Mouse (Mus musculus): ENCODE measurements around the gene Mgat5b.

Mgat5b gene

GRCm38 (mm10) chr11:116974341-116974740 is 55.7 kb downstream of the Mgat5b start:
- CTCF ChIA-PET: no interaction called here

GRCm38 (mm10) chr11:116980313-116980712 is 61.6 kb downstream of the Mgat5b start:
- CTCF ChIA-PET: no interaction called here

- CTCF ChIA-PET: no interaction called here
Observed at GRCm38 (mm10) chr11:116982543-116982942, 63.9 kb downstream of the Mgat5b start.

GRCm38 (mm10) chr11:116985504-116986385 is 67.1 kb downstream of the Mgat5b start:
- CTCF ChIA-PET: interaction anchor here (0.6 kb wide), 2 partner anchors 193 to 1537 kb away, joined by 3 read pairs; no protein-coding TSS in a partner anchor

DNA sequence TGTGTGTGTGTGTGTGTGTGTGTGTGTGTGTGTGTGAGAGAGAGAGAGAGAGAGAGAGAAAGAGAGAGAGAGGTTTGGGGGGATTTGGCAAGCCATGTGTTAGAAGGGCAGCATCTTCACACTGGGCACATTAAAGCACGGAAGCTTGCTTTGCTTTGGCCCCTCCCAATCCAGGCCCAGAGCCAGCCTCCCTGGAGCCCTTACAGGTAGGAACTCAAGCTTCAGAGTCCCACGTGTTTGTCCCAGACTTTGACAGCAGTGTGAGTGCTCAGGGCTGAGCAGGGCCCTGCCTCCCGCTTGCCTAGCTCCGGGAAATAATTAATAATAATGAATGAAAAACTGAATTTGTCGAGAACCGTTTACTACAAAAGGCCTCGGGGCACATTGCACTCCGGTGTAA is 69.5 kb downstream of the Mgat5b start:
- CTCF ChIA-PET: no interaction called here

GRCm38 (mm10) chr11:116990231-116990630 is 71.6 kb downstream of the Mgat5b start:
- CTCF ChIA-PET: interaction anchor here (0.7 kb wide), 1 partner anchor 1786 kb away, joined by 7 read pairs; no protein-coding TSS in a partner anchor

DNA sequence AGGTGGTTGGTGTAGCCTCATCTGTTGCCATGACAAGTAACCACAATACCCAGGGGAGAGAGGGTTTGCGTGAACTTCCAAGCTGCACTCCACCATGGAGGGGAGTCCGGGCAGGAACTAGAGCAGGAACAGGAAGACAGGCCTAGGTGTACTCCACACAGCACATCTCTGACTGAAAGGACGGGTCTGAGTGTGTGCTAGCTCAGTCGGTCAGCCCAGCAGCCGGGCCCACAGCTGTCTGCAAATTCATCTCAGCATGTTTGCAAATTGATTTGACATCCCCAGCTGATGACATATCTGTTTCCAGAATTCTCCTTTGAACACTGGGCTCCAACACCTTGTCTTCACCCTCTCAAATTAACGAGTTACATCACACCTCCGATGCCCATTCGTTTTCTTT is 72.7 kb downstream of the Mgat5b start:
- CTCF ChIA-PET: no interaction called here

GRCm38 (mm10) chr11:116991964-116992363 is 73.3 kb downstream of the Mgat5b start:
- CTCF ChIA-PET: no interaction called here

DNA sequence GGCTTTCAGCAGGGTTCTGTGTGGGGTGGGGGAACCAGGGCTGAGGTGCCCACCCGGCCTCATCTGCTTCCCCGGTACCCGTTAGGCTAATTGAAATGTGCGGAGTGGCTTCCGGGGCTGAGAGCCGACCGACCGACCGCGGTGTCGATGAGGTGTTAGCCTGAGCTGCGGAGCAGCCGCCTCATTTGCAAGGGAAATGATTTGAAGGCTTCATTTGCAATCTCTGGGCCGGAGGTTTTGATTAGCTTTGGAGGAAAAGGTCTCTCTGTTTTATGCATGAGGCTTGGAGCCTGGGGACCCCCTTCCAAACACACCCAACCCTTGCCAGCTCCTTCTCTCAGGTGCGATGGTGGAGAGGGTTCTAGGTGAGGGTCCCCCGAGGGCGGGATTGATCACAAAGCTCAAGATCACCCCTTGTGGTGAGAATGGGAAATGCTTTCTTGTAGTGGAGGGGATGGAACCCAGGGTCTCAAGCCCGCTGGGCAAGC is 75.5 kb downstream of the Mgat5b start:
- CTCF ChIA-PET: no interaction called here

DNA sequence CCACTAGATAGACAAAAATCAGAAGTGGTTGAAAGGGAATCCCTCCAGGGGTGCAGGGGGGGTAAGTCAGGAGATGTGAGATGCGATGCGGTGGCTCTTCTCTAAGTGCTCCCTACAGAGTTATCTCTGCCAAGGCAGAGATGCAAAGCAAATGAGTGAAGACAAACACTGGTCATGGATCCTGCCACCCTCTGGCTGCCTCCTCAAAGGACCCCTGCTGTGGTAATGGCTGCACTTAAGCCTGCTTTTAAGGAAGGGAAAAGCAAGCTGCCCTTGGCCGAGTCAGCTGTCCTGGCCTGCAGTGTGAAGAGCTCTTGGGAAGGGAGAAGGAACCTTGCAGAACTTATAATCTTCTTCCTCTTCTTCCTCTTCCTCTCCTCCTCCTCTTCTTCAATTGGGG is 78.3 kb downstream of the Mgat5b start:
- CTCF ChIA-PET: no interaction called here

DNA sequence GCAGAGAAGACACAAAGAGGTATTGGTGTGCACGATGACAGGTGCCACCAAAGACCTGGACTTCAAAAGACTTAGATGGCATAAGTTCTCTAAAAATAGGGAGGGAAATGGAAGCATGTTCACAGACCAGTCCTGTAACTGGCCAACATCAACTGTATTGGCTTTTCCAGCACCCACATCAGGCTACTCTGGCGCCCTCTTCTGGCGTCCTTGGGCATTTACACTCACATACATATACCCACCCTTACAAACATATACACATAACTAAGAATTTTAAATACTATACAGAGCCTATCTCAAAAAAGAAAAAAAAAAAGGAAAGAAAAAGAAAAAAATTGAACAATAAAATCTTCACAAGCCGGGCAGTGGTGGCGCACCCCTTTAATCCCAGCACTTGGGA is 80.3 kb downstream of the Mgat5b start:
- CTCF ChIA-PET: no interaction called here

- CTCF ChIA-PET: no interaction called here
Observed at GRCm38 (mm10) chr11:117000219-117000618, 81.6 kb downstream of the Mgat5b start.

GRCm38 (mm10) chr11:117001789-117002188 is 83.1 kb downstream of the Mgat5b start:
- CTCF ChIA-PET: no interaction called here

GRCm38 (mm10) chr11:117003503-117003902 is 84.8 kb downstream of the Mgat5b start:
- CTCF ChIA-PET: interaction anchor here (0.6 kb wide), 1 partner anchor 1061 kb away, joined by 6 read pairs; no protein-coding TSS in a partner anchor

- CTCF ChIA-PET: no interaction called here
Observed at GRCm38 (mm10) chr11:117004277-117004676, 85.6 kb downstream of the Mgat5b start.

DNA sequence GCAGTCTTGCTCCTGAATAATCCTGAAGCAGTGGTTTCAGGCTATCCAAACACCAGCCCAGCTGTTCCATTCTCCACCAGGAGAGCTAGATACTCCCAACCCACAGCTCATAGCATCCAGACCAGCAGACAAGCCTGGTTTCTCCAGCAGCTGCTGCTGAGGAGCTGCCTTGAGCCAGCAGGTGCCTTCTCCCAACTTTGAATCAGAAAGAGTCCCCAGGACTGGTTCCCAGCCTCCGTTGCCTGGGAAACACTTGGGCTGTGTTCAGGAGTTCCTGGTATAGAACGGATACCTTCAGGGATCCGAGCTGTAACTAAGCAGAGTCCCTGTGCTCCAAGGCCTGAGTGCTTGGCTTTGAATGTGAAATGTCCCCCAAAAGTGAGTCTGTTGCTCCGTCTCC is 98.8 kb downstream of the Mgat5b start:
- CTCF ChIA-PET: no interaction called here

DNA sequence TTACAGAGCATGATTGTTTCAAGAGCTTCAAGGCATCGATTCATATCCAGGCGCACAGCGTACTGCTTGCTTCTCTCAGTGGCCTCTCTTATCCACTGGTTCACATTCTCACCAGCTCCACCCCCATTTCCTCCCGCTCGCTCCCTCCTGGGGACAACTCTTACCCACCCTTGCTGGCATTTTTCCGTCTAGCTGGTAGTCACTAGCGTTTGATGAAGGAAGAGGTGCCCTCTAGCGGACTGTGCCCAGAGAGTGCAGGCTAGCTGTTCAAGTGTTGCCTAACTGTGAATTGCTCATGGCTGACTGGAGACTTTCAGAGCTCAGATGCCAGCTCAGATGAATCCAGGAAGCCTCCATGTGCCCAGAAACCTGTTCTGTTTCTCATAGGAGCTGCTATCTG is 99.7 kb downstream of the Mgat5b start:
- CTCF ChIA-PET: interaction anchor here (0.5 to 0.6 kb wide), 2 partner anchors 138 to 1682 kb away, joined by 3 to 16 read pairs; no protein-coding TSS in a partner anchor

GRCm38 (mm10) chr11:117021026-117021425 is 102.4 kb downstream of the Mgat5b start:
- CTCF ChIA-PET: no interaction called here

GRCm38 (mm10) chr11:117023537-117023936 is 104.9 kb downstream of the Mgat5b start:
- CTCF ChIA-PET: no interaction called here

DNA sequence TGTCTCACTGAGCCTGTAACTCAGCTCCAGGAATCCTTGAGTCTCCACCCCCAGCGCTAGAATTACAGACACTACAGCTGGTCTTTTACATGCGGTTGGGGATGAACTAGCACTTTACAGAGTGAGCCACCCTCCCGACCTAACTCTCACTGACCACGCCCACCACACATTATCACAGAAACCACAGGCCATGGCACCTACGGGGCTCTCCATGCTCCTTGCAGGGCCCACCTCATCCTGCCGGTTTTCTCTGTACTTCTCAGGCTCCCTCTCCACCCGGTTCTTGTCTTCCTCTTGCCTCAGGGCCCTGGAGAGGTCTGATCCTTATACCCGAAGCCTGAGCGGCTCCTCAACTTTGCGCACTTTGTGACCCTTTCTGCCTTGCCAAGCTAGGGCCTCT is 109.0 kb downstream of the Mgat5b start:
- CTCF ChIA-PET: no interaction called here

GRCm38 (mm10) chr11:117028861-117029568 is 110.4 kb downstream of the Mgat5b start:
- CTCF ChIA-PET: no interaction called here

DNA sequence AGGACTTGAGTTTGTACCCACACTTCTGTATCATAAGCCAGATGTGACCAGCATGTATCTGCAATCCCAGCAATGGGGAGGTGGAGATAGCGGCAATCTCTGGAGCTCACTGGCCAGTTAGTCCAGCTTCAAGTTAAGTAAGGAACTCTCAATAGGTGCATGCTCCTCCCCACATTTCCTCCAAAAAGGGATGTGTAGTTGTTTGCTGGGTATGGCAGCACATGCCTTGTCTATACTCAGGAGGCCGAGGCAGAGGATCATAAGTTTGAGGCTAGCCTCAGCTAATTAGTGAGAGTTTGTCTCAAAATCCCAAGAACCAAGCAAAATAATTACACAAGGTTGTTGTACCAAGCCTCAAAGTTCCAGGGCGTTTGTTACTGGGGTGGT is 110.9 kb downstream of the Mgat5b start:
- CTCF ChIA-PET: no interaction called here

DNA sequence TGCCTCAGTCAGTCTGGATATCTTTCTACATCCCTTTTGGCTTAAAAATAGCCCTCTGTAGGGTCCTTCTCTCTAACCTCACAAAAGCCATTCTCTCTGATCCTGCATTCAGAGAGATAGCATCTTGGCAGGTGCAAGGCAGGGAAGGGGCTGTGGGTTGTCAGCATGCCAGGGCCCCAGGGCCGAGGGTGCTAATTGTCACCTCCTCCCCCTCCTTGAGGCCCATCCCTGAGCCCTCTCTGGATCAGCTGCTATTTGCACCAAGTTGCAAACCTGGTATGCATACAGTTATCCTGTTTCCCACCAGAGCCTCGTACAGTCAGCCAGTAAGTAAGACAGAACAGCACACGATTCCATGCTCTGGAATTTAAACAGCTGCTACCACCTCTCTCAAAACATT is 111.4 kb downstream of the Mgat5b start:
- CTCF ChIA-PET: interaction anchor here (0.6 kb wide), 1 partner anchor 11 kb away, joined by 9 read pairs; no protein-coding TSS in a partner anchor
